Mouse (Mus musculus) naive thymus-derived CD4-positive, alpha-beta T cell, adult 2 months (primary cell): ENCODE measurements around the gene 1700020D05Rik.

Experiments
- DNase-seq: peaks from one replicate; pipeline ENCODE4 v3.0.0-alpha.2; 2011; ENCODE audit warnings: low read depth

1700020D05Rik gene

DNA sequence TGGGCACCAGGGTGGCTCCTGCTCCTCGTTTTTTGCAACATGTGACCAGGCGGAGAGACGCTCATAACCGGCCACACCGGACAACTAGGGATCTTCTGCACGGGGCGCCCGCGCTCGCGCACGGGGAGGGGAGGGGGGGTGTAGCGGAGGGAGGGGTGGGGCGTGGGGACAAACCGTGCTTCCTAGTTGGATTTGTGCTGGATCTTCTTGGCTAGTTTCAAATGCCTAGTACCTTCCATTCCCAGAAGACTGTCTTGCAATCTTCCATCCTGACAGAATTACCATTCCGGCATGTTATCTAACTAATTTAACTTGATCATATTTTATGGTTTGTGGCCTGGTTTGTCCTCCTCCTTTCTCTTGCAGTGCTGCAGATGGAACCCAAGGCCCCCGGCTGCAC, at the start of gene 1700020D05Rik:
Gene 1700020D05Rik, minus strand, starts transcription at position 101 of the 400 bp plus-strand sequence.
- DNase-seq, result no peak

DNA sequence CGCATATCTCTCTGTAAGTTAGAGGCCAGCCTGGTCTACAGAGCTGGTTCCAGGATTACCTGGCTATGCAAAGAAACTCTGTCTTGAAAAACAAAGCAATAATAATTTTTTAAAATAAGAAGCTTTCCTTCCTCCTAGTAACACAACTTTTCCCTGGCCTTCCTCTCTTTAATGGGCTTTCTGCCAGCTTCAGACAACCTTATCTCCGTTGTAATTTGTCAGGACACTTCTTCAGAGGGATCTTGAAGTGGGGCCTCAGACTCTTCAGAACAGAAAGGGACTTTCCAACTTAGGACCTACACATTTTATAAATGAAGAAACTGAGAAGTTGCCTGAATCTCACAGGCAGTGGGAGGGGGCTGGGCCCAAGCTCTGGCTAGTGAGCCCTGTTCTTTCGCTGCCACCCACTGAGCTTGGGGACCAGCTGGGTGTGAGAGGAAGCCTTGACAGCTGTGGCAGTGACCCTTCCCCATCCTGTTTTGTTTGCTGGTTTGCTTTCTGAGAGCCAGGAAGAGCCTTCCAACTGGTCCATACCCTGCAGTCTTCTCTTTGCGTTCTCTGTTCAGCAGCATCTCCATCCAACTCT, 44.0 kb upstream of the 1700020D05Rik start:
- no peak for DNase-seq

DNA sequence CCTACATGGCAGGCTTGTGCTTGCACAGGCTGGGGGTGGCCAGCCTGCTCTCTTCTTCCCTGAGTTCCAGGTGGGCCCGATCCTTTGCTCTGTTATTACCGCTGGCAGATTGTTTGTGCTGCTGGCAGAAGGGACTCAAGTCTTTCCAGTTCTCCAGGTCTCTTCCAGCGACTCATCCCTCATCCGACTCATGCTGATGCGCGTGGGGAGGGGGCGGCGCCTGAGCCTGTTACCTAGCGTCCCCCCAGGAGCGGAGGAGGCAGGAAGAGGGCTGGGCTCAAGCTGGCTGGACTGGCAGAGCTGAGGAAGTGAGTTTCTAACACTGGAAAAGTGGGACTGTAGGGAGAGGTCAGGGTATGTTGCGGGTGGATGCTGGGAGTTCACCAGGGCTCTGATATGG, 40.4 kb upstream of the 1700020D05Rik start:
- no peak for DNase-seq

DNA sequence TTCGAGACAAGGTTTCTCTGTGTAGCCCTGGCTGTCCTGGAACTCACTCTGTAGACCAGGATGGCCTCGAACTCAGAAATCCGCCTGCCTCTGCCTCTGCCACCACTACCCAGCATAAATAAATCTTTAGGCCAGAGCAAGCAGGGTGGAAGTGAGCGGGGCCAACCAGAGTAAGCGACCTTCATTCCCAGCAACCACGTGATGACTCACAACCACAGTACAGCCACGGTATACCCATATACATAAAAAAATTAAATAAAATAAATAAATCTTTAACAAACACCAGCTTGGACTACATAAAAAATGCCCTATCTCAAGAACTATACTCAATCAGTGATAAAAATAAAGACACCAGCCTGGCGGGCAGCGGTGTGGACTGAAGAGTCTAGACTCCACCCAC, 39.8 kb upstream of the 1700020D05Rik start:
- no peak for DNase-seq

DNA sequence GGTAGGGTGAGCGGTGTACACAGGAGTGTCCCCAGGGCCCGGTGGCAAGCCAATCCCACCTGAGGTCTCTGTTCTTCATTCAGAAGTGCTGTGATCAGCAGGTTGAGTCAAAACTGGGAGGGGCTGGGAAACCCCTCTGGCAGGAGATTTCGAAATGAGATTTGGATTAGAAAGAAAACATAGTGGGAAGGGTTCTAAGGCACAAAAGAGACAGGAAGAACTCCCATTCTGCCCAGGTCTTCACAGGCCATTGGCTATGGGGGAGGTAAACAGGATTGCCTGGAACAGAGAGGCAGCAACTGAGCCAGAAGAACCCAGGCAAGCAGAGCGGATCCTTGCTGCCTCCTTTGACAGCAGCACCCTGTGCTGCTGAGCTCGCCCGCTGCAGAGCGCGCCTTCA, 35.2 kb upstream of the 1700020D05Rik start:
- no peak for DNase-seq

DNA sequence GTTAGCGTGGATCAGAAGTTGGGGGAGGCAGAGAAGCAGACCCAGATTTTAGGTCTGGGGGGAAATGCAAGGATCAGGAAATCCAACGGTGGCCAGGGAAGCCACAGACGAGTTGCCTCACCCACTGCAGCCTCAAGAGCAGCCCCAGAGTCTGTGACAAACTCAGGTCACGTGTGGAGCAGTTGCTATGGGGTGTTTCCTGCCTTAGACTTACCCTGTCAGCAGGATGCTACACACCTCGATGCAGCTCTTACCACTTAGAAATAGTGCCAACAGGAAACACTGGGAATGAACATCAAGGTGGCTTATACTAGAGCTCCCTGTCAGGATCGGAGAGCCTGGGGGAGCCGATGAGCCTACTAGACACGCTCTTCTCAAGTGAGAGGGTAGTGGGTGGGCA, 28.9 kb upstream of the 1700020D05Rik start:
- DNase-seq, result peak; percentile 78

DNA sequence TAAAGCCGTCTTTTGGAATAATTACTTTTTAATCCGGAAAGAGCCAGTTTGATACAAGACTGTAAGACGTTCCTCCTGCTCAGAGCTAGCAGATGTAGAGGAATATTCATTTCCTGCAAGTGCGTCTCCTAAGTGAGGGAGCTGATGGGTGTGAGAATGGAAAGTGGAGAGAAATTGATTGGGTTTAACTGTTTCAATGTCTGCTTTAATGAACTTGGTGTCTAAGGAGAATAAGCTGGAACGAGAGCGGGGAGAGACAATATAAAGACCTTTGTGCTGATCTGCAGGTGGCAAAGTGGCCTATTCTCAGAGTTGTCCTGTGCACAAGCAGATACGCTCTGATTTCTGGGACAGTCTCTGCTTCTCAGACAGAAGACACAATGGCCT, 26.5 kb upstream of the 1700020D05Rik start:
- DNase-seq, result no peak

DNA sequence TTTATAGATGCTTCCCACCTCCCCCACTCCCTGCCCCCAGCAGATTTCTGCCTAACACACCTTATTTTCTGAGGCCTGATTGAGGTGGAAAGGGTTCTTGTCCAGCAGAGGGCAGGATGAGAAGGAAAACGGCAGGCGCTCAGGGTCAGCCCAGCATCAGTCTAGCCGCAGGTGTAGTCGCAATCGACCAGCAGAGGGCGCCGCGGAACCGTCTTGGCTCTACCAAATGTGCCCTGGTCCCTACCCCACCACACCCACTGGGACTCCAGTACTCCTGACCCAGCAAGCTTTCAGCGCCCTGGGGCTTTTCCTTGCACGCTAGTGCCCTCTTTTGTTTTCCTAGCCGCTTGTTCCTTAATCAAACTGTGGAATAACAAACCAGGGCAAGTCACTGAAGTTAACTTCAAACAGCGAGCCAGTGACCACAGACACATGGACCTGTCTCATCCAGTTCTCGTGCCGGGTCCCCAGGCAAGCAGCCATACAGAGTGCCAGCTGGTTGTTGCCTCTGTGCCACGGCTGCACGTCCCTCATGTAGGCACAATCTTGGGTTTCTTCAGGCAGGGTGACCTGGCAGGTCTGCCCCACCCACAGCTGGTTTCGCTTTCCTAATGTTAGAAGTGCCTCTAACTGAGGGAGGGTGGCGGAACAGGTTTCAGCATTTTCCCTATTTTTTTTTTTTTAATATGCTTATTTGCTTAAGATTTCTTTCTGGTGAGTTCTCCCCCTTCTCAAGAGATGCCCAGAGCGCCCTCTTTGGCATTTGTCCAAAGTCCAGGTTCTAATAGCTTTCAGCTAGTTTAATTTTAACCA, 25.9 kb upstream of the 1700020D05Rik start:
- DNase-seq, result peak; percentile 96

DNA sequence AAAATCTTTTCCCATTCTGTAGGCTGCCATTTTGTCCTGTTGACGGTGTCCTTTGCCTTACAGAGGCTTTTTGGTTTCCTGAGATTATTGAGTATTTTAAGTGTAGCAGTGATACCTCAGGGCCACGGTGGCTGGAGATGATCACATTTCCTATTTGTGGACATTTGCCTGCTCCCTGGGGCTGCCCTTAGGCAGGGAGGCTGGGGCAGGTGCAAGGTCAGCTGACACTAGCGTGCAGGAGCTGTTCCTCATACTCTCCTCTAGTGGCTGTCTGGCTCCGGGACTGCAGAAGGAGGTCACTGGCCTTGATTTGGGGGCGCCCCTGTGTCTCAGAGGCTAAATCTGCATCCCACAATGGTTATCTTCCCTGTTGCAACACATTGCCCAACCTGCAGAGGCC, 21.6 kb upstream of the 1700020D05Rik start:
- no peak for DNase-seq

DNA sequence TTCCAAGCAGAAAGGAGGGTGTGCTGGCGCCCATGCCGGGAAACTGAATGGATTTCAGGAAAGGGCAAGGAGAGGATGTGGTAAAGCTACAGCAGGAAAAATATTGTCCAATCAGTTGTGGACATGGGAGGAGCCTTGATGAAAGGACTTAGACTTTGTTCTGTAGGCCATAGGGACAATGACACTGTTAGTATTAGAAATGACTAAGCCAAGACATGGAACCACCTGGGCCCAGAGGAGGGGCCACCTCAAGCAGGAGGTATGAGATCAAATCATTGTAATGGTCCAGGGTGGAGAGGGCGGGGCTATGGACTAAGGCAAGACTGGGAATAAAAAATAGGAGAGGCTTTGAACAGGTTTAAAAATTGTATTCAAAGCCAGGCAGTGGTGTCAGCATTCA, 15.1 kb upstream of the 1700020D05Rik start:
- DNase-seq, result no peak

DNA sequence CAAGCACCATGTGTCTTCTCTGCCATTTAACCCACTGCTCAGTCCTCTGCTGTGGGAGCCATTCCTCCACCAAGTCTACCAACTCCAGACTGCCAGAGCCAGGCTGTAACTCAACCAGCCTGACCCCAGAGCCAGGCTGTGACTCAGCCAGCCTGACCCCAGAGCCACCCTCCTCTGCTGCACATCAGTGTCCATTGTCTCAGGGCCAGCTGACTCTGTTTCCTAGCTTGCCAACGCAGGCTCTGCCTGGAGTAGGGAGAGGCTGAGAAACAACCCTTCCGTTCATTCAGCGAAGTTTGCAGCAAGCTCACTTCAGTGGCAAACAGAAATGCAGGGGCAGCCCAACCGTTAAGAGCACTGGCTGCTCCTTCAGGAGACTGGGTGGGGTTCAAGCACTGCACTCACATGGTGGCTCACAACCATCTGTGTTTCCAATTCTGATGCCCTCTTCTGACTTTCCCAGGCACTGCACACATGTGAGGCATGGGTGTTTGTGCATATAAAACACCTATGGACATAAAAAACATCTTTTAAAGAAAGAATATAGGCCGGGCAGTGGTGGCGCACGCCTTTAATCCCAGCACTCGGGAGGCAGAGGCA, 13.4 kb upstream of the 1700020D05Rik start:
- DNase-seq, result no peak

DNA sequence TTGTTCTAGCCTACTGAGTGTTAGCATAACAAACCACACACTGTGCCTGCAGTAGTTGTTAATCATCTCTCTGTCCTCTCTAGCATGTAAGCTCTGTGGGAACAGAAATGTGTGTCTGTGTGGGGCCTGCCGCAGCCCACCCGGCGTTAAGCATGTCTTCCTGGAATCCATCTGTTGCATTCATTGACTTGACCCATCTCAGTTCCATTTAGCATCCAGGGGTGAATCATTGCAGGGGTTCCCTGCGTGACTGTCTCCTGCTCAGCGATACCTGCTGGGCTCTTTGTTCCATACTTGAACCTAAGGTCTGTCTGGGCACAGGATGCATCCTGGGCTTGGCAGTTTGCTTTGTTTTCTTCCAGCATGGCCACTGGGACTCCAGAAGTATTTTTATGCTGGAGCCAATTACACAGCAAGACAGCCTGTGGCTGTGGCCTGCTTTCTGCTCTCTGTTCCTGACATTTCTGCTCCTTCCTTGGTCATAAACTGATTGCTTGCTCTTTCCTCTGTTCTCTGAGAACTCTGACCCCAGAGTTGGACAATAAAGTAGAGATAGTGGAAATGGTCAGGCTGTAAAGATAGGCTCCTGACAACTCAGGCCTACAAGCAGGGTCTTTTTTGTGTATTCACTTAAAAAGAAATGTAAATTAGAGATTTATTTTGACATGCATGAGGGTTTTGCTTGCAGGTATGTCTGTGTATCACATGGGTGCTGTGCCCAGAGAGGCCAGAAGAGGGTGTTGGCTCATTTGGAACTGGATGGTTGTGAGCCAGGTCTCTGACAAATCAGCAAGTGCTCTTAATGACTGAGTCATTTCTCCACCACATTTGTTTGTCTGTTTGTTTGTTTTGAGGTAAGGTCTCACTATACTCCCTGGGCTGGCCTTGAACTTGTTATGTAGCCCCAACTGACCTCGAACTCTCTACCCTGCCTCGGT, 12.5 kb upstream of the 1700020D05Rik start:
- DNase-seq, result no peak

DNA sequence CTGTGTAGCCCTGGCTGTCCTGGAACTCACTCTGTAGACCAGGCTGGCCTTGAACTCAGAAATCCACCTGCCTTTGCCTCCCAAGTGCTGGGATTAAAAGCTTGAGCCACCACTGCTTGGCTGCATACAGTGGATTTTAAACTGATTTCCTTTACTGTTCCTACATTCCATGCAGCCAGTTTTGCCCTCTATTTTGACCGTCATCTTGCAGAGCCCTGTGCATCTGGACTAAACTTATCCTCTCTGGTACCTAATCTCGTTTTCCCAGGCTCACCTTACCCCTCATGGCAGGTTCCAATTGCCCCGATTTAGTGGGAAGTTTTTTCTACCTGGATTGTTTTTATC, 9.4 kb upstream of the 1700020D05Rik start:
- DNase-seq, result no peak

DNA sequence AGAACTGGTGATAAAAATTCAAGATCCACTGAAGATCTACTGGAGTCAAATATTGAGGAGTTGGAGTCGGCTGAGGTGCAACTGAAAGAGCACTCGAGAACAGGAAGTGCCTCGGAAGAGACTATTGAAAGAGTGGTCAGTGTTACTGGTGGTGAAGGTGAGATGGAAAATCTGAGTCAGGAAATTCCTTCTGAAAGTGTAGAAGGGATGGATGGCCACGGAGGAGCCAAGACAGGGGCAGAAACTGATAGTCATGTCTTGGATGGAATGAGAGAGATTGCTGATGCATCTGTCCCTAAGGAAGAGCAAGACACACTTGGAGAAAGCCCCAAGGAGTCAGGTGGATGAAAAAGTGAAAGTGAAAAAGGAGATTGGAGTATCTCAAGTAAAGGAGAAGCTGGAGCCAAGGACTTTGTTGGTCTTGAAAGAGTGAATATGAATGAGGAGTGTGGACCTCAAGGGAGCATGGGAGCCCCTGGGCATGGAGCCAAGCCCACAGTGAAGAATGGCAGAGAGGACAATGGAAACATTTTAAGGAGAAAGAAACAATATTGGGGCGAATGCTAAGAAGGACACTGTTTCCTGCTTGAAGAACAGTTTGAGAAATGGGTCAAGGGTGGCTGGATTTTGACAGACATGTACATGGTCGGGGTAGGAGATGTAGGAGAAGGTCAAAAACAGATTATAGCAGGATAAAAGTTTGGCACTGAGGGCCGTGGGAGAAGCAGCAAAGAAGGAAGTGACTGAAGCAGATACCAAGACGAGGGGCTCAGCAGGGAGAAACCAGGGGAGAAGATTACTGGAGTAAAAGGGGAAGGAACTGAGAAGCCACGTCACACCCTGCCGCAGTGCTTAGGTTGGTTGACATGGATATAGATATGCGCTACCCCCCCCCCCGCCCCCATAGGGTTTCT, 8.8 kb upstream of the 1700020D05Rik start:
- DNase-seq, result peak; percentile 43

DNA sequence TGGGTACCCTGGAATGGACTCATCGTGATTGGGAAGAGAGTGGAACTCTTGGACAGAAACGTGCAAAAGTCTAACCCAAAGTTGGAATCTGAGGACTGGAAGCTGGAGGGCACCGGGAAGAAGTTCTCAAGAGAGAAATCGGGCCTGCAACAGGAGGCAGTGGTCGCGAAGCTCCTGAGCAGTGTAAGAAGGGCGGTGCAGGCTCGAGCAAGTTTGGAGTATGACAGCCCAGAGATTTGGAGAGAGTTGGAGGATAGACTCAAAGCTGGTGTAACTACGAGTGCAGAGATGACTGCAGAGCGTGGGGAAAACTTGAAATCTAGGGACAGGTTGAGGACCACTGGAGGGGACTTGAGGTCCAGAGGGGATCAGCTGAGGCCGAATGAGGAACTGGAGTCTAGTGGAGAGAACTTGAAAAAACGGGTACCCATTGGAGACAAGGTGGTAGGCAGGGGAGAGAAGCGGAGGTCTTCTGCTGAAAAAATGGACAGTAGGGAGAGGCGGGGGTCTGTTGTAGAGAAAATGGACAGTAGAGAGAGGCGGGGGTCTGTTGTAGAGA, 7.6 kb upstream of the 1700020D05Rik start:
- no peak for DNase-seq

DNA sequence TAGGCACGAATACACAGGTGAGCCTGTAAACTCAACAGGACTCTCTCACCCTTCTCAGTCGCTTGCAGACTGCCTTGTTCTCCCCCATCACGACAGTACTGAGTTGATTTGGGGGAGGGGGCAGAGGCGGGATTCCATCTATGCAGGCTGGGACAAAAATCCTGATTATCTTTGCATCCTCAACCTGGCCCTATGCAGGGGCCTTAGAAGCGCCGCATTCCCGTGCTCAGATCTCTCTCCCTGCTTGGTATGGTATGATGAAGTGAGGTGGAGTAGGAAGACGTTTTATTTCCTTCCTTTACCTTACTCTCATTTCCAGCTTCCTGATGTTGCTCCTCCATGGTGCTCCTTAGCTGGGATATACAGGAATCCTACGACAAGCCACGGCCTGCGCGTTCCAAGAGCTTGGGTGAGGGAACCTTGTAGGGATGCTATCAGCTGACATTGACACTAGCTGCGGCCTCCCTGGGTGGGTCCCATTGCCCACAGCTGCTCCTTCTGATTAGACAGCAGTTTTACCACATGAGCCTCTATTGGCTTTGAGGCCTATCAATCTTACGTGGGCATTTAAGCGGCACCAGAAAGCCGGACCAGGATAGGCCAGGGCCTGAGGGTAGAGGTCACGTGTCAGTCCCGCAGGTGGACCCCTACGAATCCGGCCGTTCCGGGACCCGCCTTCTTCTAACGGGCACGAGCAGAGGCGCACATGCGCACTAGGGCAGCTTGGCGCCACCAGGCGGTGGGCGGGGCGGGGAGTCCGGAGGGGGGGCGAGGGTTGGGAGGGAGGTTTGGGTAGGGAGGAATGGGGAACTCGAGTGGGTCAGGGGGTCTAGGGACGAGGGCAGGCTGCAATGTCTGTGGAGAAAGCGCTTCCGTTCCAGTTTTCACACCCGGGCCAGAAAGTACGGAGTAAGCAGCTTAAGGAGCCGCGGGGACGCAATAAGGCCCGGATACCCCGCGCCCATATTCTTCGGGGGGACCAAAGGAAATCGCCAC, 6.7 kb upstream of the 1700020D05Rik start, which contains the start of gene Snx32:
Gene Snx32, minus strand, starts transcription at position 508 of the 996 bp plus-strand sequence.
- DNase-seq, result peak; percentile 96

DNA sequence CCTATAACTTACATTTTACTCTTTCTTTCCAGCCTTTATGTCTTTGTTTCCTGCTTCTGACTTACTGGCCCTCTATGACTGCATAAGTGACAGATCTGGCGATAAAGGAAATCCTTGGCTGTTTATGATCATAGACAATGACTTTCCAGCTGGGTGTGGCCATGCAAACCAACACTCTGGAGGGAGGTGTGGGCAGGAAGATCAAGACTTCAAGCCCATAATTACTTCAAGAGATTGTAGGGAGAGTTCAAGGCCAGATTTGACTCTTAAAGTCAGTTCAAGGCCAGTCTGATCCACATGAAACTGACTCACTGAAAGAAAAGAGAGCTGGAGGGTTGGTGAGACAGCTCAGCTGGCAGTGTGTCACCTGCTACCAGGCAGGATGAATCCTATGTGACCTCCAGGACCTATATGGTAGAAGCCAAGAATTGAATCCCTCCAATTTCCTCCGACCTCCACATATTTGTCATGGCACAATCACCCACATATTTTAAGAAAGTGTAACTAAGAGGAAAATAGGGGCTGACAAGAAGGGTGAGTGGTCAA, 3.2 kb downstream of the 1700020D05Rik start:
- no peak for DNase-seq

DNA sequence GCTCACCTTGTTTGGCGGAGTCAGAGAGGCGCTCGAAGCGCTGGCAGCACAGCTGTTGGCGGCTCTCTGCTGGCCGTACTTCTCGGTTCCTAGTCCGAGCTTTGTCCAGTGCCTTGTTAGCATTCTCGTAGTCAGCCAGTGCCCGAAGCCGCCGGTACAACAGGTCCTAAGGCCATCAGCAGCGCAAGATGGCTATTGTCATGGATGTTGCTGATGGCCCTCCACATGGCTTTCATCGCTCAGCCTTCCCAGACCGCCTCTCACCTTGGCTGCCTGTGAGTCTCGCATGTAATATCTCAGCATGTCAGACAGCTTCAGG, 7.6 kb downstream of the 1700020D05Rik start:
- no peak for DNase-seq

DNA sequence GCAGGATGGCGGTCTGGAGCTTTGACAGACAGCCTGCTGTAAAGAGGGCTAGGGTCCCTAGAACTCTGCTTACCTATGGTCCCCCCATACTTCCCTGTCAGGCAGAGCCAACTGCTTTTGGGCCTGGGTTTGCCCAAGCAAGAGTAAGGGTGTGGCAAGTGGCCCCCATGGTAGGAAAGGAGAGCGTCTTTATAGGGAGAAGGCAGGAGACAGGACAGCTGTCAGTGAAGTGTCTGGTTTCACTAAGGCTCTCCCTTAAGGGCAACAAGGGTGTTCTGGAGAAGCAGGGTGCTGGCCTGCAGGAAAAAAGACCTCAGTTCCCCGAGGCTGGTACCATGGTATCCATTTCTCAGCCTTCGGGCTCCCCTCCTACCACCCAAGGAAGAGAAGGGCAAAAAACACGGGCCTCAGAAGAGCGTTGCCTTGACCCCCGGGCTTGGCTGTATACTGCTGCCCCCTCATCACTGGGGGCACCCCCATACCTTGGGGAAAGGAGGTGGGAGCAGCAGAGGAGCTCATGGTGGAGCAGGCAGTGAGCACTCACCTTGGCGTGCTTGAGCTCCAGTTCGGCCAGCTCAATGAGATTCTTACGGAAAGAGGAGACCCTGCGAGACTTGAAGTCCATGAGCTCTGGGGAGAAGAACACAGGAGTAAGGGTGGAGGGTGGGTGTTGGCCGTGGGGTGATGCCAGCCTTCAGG, 8.1 kb downstream of the 1700020D05Rik start:
- no peak for DNase-seq
